Mouse (Mus musculus) forebrain, embryonic 16.5 days (tissue): ENCODE measurements at regions not wholly inside any gene's neighbourhood (a gene's known extent, or its start where the extent isn't known, plus 50 kb on each side); places are given as distances from the start of the nearest gene placed in this dataset.

Experiments
- ATAC-seq: fragments of 200-750 bp; cut with Nextera tagmentation; 2 replicates; pipeline ENCODE4 v1.8.0; 2017; ENCODE audit warnings: mild to moderate bottlenecking, moderate library complexity
- H3K27ac ChIP-seq: fragments of 300-500 bp; sonication (generic); 2 replicates; pipeline ENCODE4 v1.5.1; 2014; ENCODE audit warnings: low read length, control low read depth
- H3K27me3 ChIP-seq: fragments of 300-500 bp; sonication (generic); replicated peaks from 2 replicates; pipeline ENCODE4 v1.6.1; 2014; ENCODE audit warnings: low read length; ENCODE audit not compliant: control insufficient read depth, insufficient read depth
- H3K36me3 ChIP-seq: fragments of 300-500 bp; sonication (generic); 2 replicates; pipeline ENCODE4 v1.6.1; 2014; ENCODE audit not compliant: control insufficient read depth, insufficient read depth
- H3K4me1 ChIP-seq: fragments of 300-500 bp; sonication (generic); replicated peaks from 2 replicates; pipeline ENCODE4 v1.6.1; 2014; ENCODE audit warnings: low read length; ENCODE audit not compliant: control insufficient read depth, insufficient read depth
- H3K4me2 ChIP-seq: fragments of 300-500 bp; sonication (generic); 2 replicates; pipeline ENCODE4 v1.6.1; 2014; ENCODE audit warnings: mild to moderate bottlenecking, low read length, control low read depth
- H3K4me3 ChIP-seq: fragments of 300-500 bp; sonication (generic); replicated peaks from 2 replicates; pipeline ENCODE4 v1.5.1; 2014; ENCODE audit warnings: mild to moderate bottlenecking, low read length, control low read depth
- H3K9ac ChIP-seq: fragments of 300-500 bp; sonication (generic); replicated peaks from 2 replicates; pipeline ENCODE4 v1.6.1; 2014; ENCODE audit warnings: low read depth, low read length, control low read depth
- H3K9me3 ChIP-seq: fragments of 300-500 bp; sonication (generic); 2 replicates; pipeline ENCODE4 v1.6.1; 2016; ENCODE audit warnings: low read length; ENCODE audit not compliant: control insufficient read depth
- WGBS: fragments of 180-500 bp; shearing (Covaris S2); extraction: QIAGEN DNeasy Blood & Tissue Kit; methylation state at CpG from one replicate; pipeline ENCODE4 v1.1.7; 2014; 5-methylcytosine and 5-hydroxymethylcytosine counted together

GRCm38 (mm10) chr1:34642304-34642893, 62.9 kb downstream of the Amer3 start:
- Histone ChIP-seq H3K4me3 (no peak overlapping the region), H3K36me3 (no peaks in the 10 kb centered on the region), H3K27me3 (no peaks in the 10 kb centered on the region), H3K4me1 (no peaks in the 10 kb centered on the region), H3K4me2 (no peak overlapping the region), H3K9ac (no peak overlapping the region), H3K9me3 (no peaks in the 10 kb centered on the region), H3K27ac (no peak overlapping the region)
- 35% methylated on average over 13 of the region's 13 CpGs for WGBS
- peak; percentile 63 for ATAC-seq

- Histone ChIP-seq H3K4me3 (no peak overlapping the region), H3K4me2 (no peak overlapping the region), H3K9me3 (no peaks in the 10 kb centered on the region), H3K27me3 (no peaks in the 10 kb centered on the region), H3K27ac (no peak overlapping the region), H3K4me1 (no peaks in the 10 kb centered on the region), H3K36me3 (no peaks in the 10 kb centered on the region), H3K9ac (no peak overlapping the region)
- WGBS = 95% methylated on average over 10 of the region's 10 CpGs
- ATAC-seq = no peak
Observed at GRCm38 (mm10) chr1:34653963-34654644, 74.6 kb downstream of the Amer3 start.

GRCm38 (mm10) chr1:34657481-34657880, 78.0 kb downstream of the Amer3 start:
- Histone ChIP-seq H3K36me3 (no peaks in the 10 kb centered on the region), H3K27ac (no peak overlapping the region), H3K27me3 (no peaks in the 10 kb centered on the region), H3K4me1 (no peaks in the 10 kb centered on the region), H3K9me3 (no peaks in the 10 kb centered on the region), H3K4me2 (no peak overlapping the region), H3K9ac (no peak overlapping the region), H3K4me3 (no peak overlapping the region)
- ATAC-seq = no peak

GRCm38 (mm10) chr1:34663875-34664547, 84.6 kb downstream of the Amer3 start:
- Histone ChIP-seq H3K27me3 (no peaks in the 10 kb centered on the region), H3K9me3 (no peaks in the 10 kb centered on the region), H3K27ac (peak overlapping the region; percentile 83), H3K4me3 (no peak overlapping the region), H3K9ac (no peak overlapping the region), H3K4me1 (peaks cover 18% of the 10 kb centered on the region), H3K4me2 (no peak overlapping the region), H3K36me3 (no peaks in the 10 kb centered on the region)
- ATAC-seq = peak; percentile 39
- WGBS = 32% methylated on average over 4 of the region's 4 CpGs

GRCm38 (mm10) chr1:34664816-34665511, 85.5 kb downstream of the Amer3 start:
- Histone ChIP-seq H3K4me2 (peak overlapping the region; percentile 31), H3K4me1 (peaks cover 18% of the 10 kb centered on the region), H3K27ac (peak overlapping the region; percentile 83), H3K9me3 (no peaks in the 10 kb centered on the region), H3K27me3 (no peaks in the 10 kb centered on the region), H3K9ac (no peak overlapping the region), H3K36me3 (no peaks in the 10 kb centered on the region), H3K4me3 (no peak overlapping the region)
- peak; percentile 81 for ATAC-seq
- WGBS = 19% methylated on average over 11 of the region's 11 CpGs

- WGBS = 37% methylated on average over 5 of the region's 5 CpGs
- H3K36me3 ChIP-seq = no peaks in the 10 kb centered on the region
- H3K27me3 ChIP-seq = no peaks in the 10 kb centered on the region
- H3K4me3 ChIP-seq = no peak overlapping the region
- H3K4me2 ChIP-seq = no peak overlapping the region
- no peak for ATAC-seq
- peaks cover 18% of the 10 kb centered on the region for H3K4me1 ChIP-seq
- peak overlapping the region; percentile 73 for H3K27ac ChIP-seq
- H3K9ac ChIP-seq = no peak overlapping the region
- H3K9me3 ChIP-seq = no peaks in the 10 kb centered on the region
Observed at GRCm38 (mm10) chr1:34665512-34665854, 86.0 kb downstream of the Amer3 start.

- ATAC-seq = peak; percentile 69
- Histone ChIP-seq H3K9ac (0 out of 2 replicates have a peak overlapping the region, but pooled peaks have one; percentile 11), H3K4me1 (peaks cover 18% of the 10 kb centered on the region), H3K4me2 (no peak overlapping the region), H3K36me3 (no peaks in the 10 kb centered on the region), H3K27ac (peak overlapping the region; percentile 73), H3K9me3 (no peaks in the 10 kb centered on the region), H3K4me3 (no peak overlapping the region), H3K27me3 (no peaks in the 10 kb centered on the region)
- 14% methylated on average over 13 of the region's 13 CpGs for WGBS
Observed at GRCm38 (mm10) chr1:34666226-34666662, 86.8 kb downstream of the Amer3 start.

GRCm38 (mm10) chr1:34677105-34677741, 97.8 kb downstream of the Amer3 start:
- no peaks in the 10 kb centered on the region for H3K9me3 ChIP-seq
- no peak overlapping the region for H3K9ac ChIP-seq
- H3K36me3 ChIP-seq = no peaks in the 10 kb centered on the region
- H3K4me2 ChIP-seq = no peak overlapping the region
- 55% methylated on average over 12 of the region's 12 CpGs for WGBS
- H3K4me3 ChIP-seq = no peak overlapping the region
- H3K27ac ChIP-seq = no peak overlapping the region
- no peak for ATAC-seq
- peaks cover 17% of the 10 kb centered on the region for H3K4me1 ChIP-seq
- peaks cover 14% of the 10 kb centered on the region for H3K27me3 ChIP-seq
